Mouse (Mus musculus): ENCODE data around the gene Sprr2d.

DNA sequence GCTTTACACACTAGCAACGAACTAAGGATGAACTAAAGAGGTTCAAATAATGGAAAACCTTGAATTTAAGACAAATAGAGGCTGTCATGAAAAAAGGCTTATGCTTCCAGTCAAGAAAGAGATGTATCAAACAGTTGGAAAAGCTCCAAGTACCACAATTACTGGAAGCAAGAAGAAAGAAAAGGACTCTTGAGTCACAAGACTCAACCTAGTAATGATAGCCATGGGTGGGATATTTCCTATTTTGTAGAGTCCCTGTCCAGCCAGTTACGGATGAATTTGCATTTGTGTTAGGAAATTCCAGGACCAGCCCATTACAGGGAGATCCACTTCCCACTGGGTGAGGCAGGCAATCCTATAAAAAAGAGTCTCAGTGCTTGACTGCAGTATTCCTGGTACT lies 22.6 kb upstream of the Sprr2d start, which contains the start of gene Sprr2b:
- TF ChIP-seq POLR2A (IDR thresholded peaks at IDR 0.05; ENCODE audit: low read depth, low read length) (no peak), CTCF (IDR thresholded peaks at IDR 0.05; ENCODE audit: borderline replicate concordance, insufficient read depth, low read length) (no peak)
